Mouse (Mus musculus): ENCODE results near the gene Nelfcd. TPM values are rescaled to one million over a fixed set of nuclear protein-coding genes. Genes with fewer than 3 reads are reported as not detected.

Nelfcd gene
- 66.1 and 82.9 TPM in 2 replicates for polyA plus RNA-seq (2015; fragmentation: Nextera tagmentation; extraction: Ambion mirVana)

GRCm38 (mm10) chr2:174415731-174416310 is at the start of gene Nelfcd:
Gene Nelfcd, plus strand, starts transcription at chr2:174415804.
- Histone ChIP-seq H3K9ac (peak within 1 kb of the TSS; percentile 87), H3K4me3 (peak within 1 kb of the TSS; percentile 90), H3K27ac (peak within 1 kb of the TSS; percentile 24; the same call in 1 of the 2 replicates), H3K4me1 (replicated peaks) (peaks cover 10% of the 10 kb centered on the region), H3K4me2 (peak within 1 kb of the TSS; percentile 70), H3K36me3 (no peaks in the 10 kb centered on the region), H3K27me3 (no peaks in the 10 kb centered on the region), H3K9me3 (replicated peaks) (no peaks in the 10 kb centered on the region)
- peak; percentile 91 for ATAC-seq (replicated peaks; ENCODE audit: insufficient number of reproducible peaks, insufficient read depth, low FRiP score, low read depth)
- under 1% methylated on average over 40 of the region's 40 CpGs for WGBS

DNA sequence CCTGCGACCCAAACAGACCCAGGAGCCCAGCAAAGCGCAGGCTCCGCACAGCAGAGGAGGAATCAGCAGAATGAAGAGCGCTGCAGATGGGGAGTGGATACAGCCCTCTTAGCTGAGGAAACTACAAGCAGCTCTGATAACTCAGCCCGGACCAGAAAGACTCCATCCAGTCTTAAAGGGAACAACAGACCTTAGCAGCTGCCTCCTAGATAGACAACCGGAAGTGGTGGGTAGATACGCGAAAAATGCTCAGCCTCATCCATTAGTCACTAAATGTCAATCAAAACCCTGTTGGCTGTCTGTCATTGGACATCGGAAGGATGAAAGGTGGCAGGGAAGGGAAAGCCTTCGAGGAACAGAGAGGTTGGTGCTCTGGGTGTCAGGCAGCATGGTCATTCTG is 49.0 kb upstream of the Nelfcd start:
- H3K36me3 ChIP-seq = no peaks in the 10 kb centered on the region
- no peak overlapping the region for H3K9ac ChIP-seq
- no peak overlapping the region for H3K4me2 ChIP-seq
- H3K9me3 ChIP-seq (replicated peaks) = no peaks in the 10 kb centered on the region
- no peaks in the 10 kb centered on the region for H3K4me1 ChIP-seq (replicated peaks)
- H3K27ac ChIP-seq = no peak overlapping the region
- no peaks in the 10 kb centered on the region for H3K27me3 ChIP-seq
- no peak overlapping the region for H3K4me3 ChIP-seq
- WGBS = 73% methylated on average over 10 of the region's 10 CpGs
- no peak for ATAC-seq (replicated peaks; ENCODE audit: insufficient number of reproducible peaks, insufficient read depth, low FRiP score, low read depth)

DNA sequence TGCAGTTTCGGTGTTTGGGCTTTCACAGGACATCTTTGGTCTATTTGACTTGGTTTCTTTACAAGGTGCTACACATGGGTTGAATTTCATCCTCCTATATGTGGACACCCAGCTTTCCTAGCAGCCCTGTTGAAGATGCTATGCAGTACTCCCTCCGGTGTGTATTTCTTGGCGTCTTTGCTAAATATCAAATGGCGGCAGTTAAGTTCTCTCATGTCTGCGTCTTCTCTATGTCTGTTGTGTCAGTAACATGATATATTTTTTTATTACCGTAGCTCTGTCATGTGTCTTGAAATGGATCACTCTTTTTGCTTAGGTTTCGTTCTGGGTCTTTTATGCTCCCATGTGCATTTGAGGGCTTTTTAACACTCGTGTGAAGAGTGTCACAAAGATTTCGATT is 34.6 kb upstream of the Nelfcd start:
- Histone ChIP-seq H3K9ac (no peak overlapping the region), H3K27ac (no peak overlapping the region), H3K4me2 (no peak overlapping the region), H3K9me3 (replicated peaks) (no peaks in the 10 kb centered on the region), H3K27me3 (no peaks in the 10 kb centered on the region), H3K4me1 (replicated peaks) (no peaks in the 10 kb centered on the region), H3K4me3 (no peak overlapping the region), H3K36me3 (no peaks in the 10 kb centered on the region)
- WGBS = 82% methylated on average over 9 of the region's 9 CpGs
- no peak for ATAC-seq (replicated peaks; ENCODE audit: insufficient number of reproducible peaks, insufficient read depth, low FRiP score, low read depth)

GRCm38 (mm10) chr2:174391936-174392335 is 23.7 kb upstream of the Nelfcd start:
- WGBS = 83% methylated on average over 3 of the region's 3 CpGs
- no peak for ATAC-seq (replicated peaks; ENCODE audit: insufficient number of reproducible peaks, insufficient read depth, low FRiP score, low read depth)

DNA sequence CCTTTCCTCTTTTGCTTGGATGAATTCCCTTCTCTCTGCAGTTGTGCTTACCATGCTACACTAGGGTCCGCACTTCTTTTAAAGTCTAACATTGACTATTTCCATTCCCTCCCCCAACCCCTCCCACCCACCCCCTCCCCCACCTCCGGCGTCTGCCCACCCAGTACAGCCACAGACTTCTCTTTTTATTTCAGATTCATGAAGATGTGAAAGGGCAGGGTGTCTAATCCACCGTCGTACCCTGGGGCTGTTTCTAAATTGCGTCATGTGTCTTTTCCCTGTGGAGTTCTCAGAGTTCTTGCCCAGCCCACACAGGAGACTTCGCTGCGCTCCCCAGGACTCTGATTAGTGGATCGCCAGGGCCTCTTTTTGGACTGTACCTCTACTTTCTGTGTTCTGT is 23.1 kb upstream of the Nelfcd start:
- H3K9ac ChIP-seq = no peak overlapping the region
- WGBS = 76% methylated on average over 9 of the region's 9 CpGs
- H3K4me1 ChIP-seq (replicated peaks) = no peaks in the 10 kb centered on the region
- no peaks in the 10 kb centered on the region for H3K36me3 ChIP-seq
- H3K4me2 ChIP-seq = no peak overlapping the region
- H3K27me3 ChIP-seq = no peaks in the 10 kb centered on the region
- no peak overlapping the region for H3K27ac ChIP-seq
- no peaks in the 10 kb centered on the region for H3K9me3 ChIP-seq (replicated peaks)
- no peak overlapping the region for H3K4me3 ChIP-seq
- ATAC-seq (replicated peaks; ENCODE audit: insufficient number of reproducible peaks, insufficient read depth, low FRiP score, low read depth) = no peak

More at GRCm38 (mm10) chr2:174391936-174392335, 23.7 kb upstream of the Nelfcd start:
- H3K4me1 ChIP-seq (replicated peaks) = no peaks in the 10 kb centered on the region
- H3K27me3 ChIP-seq = no peaks in the 10 kb centered on the region
- H3K9ac ChIP-seq = no peak overlapping the region
- no peak overlapping the region for H3K27ac ChIP-seq
- no peak overlapping the region for H3K4me2 ChIP-seq
- no peak overlapping the region for H3K4me3 ChIP-seq
- H3K9me3 ChIP-seq (replicated peaks) = no peaks in the 10 kb centered on the region
- no peaks in the 10 kb centered on the region for H3K36me3 ChIP-seq

DNA sequence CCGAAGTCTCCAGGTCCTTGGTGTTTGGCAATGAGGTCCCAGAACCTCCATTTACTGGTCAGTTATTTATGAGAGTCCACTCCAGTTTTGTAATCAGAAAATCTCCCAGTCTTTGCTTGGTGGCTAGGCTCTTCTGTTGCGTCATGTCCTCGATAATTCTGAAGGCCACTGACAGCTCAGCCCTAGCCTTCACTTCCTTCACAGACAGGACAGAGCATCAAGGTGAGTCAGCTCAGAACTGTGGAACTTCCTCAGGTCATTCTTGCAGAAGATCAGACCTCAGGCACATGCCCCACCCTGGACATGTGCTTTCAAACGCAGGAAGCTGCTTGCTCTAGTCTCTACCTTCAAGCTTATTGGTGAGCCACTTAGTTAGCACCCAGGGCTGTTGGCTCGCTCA is 22.2 kb upstream of the Nelfcd start:
- Histone ChIP-seq H3K9me3 (replicated peaks) (no peaks in the 10 kb centered on the region), H3K4me2 (no peak overlapping the region), H3K4me1 (replicated peaks) (no peaks in the 10 kb centered on the region), H3K27ac (no peak overlapping the region), H3K9ac (no peak overlapping the region), H3K4me3 (no peak overlapping the region), H3K27me3 (no peaks in the 10 kb centered on the region), H3K36me3 (no peaks in the 10 kb centered on the region)
- 69% methylated on average over 5 of the region's 5 CpGs for whole genome bisulfite sequencing
- ATAC-seq (replicated peaks; ENCODE audit: insufficient number of reproducible peaks, insufficient read depth, low FRiP score, low read depth) = no peak

DNA sequence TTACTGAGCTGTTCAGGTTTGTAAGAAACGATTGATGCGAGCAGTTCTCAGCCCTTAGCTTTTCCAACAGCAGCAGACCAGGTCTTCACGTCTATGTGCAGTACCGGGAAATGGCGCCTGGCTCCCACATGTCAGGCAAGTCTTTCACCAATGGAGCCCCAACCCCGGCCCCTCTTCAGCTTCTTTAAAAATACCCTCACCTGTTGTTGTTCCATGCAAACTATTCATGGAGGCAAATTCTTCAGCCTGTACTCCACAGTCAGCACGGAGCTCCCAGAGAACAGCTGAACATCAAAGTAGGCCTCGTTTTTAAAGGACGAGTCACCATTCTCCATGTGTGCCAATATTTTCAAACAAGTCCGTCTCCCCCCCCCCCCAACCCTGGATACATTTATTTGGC is 19.0 kb upstream of the Nelfcd start:
- no peak overlapping the region for H3K27ac ChIP-seq
- no peaks in the 10 kb centered on the region for H3K36me3 ChIP-seq
- no peaks in the 10 kb centered on the region for H3K4me1 ChIP-seq (replicated peaks)
- no peak overlapping the region for H3K9ac ChIP-seq
- ATAC-seq (replicated peaks; ENCODE audit: insufficient number of reproducible peaks, insufficient read depth, low FRiP score, low read depth) = no peak
- H3K4me2 ChIP-seq = no peak overlapping the region
- H3K4me3 ChIP-seq = no peak overlapping the region
- no peaks in the 10 kb centered on the region for H3K27me3 ChIP-seq
- 79% methylated on average over 10 of the region's 10 CpGs for WGBS
- H3K9me3 ChIP-seq (replicated peaks) = no peaks in the 10 kb centered on the region

DNA sequence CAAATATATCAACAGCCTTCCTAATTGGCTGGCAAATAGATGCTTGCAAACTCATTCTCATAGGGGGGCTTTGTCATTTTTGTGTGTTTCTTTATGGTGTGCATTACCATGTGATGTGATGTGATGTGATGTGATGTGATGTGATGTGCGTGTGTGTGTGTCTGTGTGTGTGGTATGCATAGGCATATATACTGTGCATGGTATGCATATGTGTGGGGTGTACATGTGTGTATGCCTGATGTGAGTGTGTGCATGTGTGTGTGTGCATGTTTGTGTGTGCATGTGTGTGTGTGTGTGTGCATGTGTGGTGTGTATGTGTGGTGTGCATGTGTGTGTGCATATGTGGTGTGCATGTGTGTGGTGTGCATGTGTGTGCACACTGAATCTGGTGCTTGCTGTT is 18.5 kb upstream of the Nelfcd start:
- no peak overlapping the region for H3K9ac ChIP-seq
- no peak overlapping the region for H3K27ac ChIP-seq
- no peaks in the 10 kb centered on the region for H3K27me3 ChIP-seq
- no peaks in the 10 kb centered on the region for H3K9me3 ChIP-seq (replicated peaks)
- H3K36me3 ChIP-seq = no peaks in the 10 kb centered on the region
- H3K4me3 ChIP-seq = no peak overlapping the region
- no peaks in the 10 kb centered on the region for H3K4me1 ChIP-seq (replicated peaks)
- no peak for ATAC-seq (replicated peaks; ENCODE audit: insufficient number of reproducible peaks, insufficient read depth, low FRiP score, low read depth)
- WGBS = 93% methylated on average over 1 of the region's 1 CpGs
- H3K4me2 ChIP-seq = no peak overlapping the region

DNA sequence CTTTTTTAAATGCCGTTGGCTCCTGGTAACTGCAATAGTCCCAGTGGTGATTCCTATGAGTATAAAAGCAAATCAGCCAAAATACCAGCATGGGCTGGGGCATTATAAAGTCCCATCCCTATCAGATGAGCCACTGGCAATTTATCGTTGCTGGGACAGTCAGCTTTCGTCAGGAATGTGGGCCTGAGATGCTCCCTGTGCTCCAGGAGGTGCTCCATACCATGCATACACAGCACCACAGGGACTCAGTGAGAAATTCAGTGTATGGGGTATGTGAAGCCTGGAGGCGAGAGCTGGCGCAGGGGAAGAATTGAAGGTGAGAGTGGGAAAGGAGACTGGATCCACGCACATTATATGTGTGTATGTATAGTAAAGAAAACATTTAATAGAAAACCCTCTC is 17.7 kb upstream of the Nelfcd start:
- no peaks in the 10 kb centered on the region for H3K4me1 ChIP-seq (replicated peaks)
- no peak overlapping the region for H3K27ac ChIP-seq
- H3K9ac ChIP-seq = no peak overlapping the region
- H3K9me3 ChIP-seq (replicated peaks) = no peaks in the 10 kb centered on the region
- ATAC-seq (replicated peaks; ENCODE audit: insufficient number of reproducible peaks, insufficient read depth, low FRiP score, low read depth) = no peak
- H3K36me3 ChIP-seq = no peaks in the 10 kb centered on the region
- no peak overlapping the region for H3K4me2 ChIP-seq
- WGBS = 80% methylated on average over 6 of the region's 6 CpGs
- H3K27me3 ChIP-seq = no peaks in the 10 kb centered on the region
- H3K4me3 ChIP-seq = no peak overlapping the region

- no peak overlapping the region for H3K4me2 ChIP-seq
- 69% methylated on average over 4 of the region's 4 CpGs for WGBS
- no peaks in the 10 kb centered on the region for H3K9me3 ChIP-seq (replicated peaks)
- H3K4me3 ChIP-seq = no peak overlapping the region
- no peaks in the 10 kb centered on the region for H3K36me3 ChIP-seq
- no peaks in the 10 kb centered on the region for H3K4me1 ChIP-seq (replicated peaks)
- H3K27me3 ChIP-seq = no peaks in the 10 kb centered on the region
- H3K27ac ChIP-seq = no peak overlapping the region
- no peak for ATAC-seq (replicated peaks; ENCODE audit: insufficient number of reproducible peaks, insufficient read depth, low FRiP score, low read depth)
- H3K9ac ChIP-seq = no peak overlapping the region
Measured at GRCm38 (mm10) chr2:174400396-174400795, 15.2 kb upstream of the Nelfcd start.

- Histone ChIP-seq H3K9ac (no peak overlapping the region), H3K4me1 (replicated peaks) (no peaks in the 10 kb centered on the region), H3K27ac (no peak overlapping the region), H3K27me3 (no peaks in the 10 kb centered on the region), H3K4me2 (no peak overlapping the region), H3K36me3 (no peaks in the 10 kb centered on the region), H3K4me3 (no peak overlapping the region), H3K9me3 (replicated peaks) (no peaks in the 10 kb centered on the region)
- WGBS = 44% methylated on average over 2 of the region's 2 CpGs
- ATAC-seq (replicated peaks; ENCODE audit: insufficient number of reproducible peaks, insufficient read depth, low FRiP score, low read depth) = no peak
Measured at GRCm38 (mm10) chr2:174410222-174410621, 5.4 kb upstream of the Nelfcd start.

- H3K9me3 ChIP-seq (replicated peaks) = no peaks in the 10 kb centered on the region
- no peaks in the 10 kb centered on the region for H3K36me3 ChIP-seq
- no peak for ATAC-seq (replicated peaks; ENCODE audit: insufficient number of reproducible peaks, insufficient read depth, low FRiP score, low read depth)
- no peaks in the 10 kb centered on the region for H3K27me3 ChIP-seq
- no peak overlapping the region for H3K4me2 ChIP-seq
- H3K4me1 ChIP-seq (replicated peaks) = peaks cover 10% of the 10 kb centered on the region
- no peak overlapping the region for H3K27ac ChIP-seq
- H3K4me3 ChIP-seq = no peak overlapping the region
- no peak overlapping the region for H3K9ac ChIP-seq
- WGBS = 72% methylated on average over 7 of the region's 7 CpGs
Measured at GRCm38 (mm10) chr2:174413127-174413526, 2.5 kb upstream of the Nelfcd start.

Measured in heart, embryonic 15.5 days (tissue).